10 mouse cellular contexts compared by ENCODE assay signal in genomic region chr19:6492124-6492523, GRCm38 (mm10). TPM values are rescaled to one million over a fixed set of nuclear protein-coding genes. Genes with fewer than 3 reads are reported as not detected.
DNase-seq lines count a peak whose midpoint lies in the region; ATAC-seq lines count a peak whose summit lies in the region.
"Had no signal": no experiment of that assay in that cellular context is flagged by ENCODE, and none has a peak within 500 bp of the region (broad histone marks: within the 10 kb centered on the region; RNA-seq: fewer than 3 reads in every experiment).

No protein-coding gene starts in this region.

- no peak overlapping the region for H3K4me2 ChIP-seq in hindbrain, embryonic 12.5 days (replicated peaks)
- H3K4me2 ChIP-seq in embryonic facial prominence, embryonic 14.5 days (ENCODE audit: low read depth, low read length): no peak overlapping the region

- H3K27me3 ChIP-seq in hindbrain, embryonic 10.5 days (ENCODE audit: insufficient read depth, poor library complexity, severe bottlenecking): peaks cover 83% of the 10 kb centered on the region
- H3K27me3 ChIP-seq in hindbrain, embryonic 12.5 days: peaks cover 29% of the 10 kb centered on the region
- H3K27me3 ChIP-seq in embryonic facial prominence, embryonic 14.5 days (replicated peaks; ENCODE audit: control insufficient read depth, insufficient read depth, low read length): peaks cover 40% of the 10 kb centered on the region

- peak overlapping the region; percentile 50; the same call in 1 of the 2 replicates for H3K27ac ChIP-seq in hindbrain, embryonic 10.5 days
- no peak overlapping the region for H3K27ac ChIP-seq in hindbrain, embryonic 12.5 days
- no peak overlapping the region for H3K27ac ChIP-seq in embryonic facial prominence, embryonic 14.5 days (replicated peaks; ENCODE audit: low read depth, low read length)

- no peaks in the 10 kb centered on the region for H3K9me3 ChIP-seq in hindbrain, embryonic 10.5 days
- no peaks in the 10 kb centered on the region for H3K9me3 ChIP-seq in hindbrain, embryonic 12.5 days (replicated peaks)
- H3K9me3 ChIP-seq in embryonic facial prominence, embryonic 14.5 days (ENCODE audit: control insufficient read depth, low read length): no peaks in the 10 kb centered on the region
- H3K9me3 ChIP-seq: G1E had no signal

- peak; percentile 73 for DNase-seq in hindbrain, embryonic 10.5 days (ENCODE audit: low spot score)
- peak; percentile 95 for DNase-seq in brain, adult 2 months (ENCODE audit: low read depth, low spot score)
- peak; percentile 77 for DNase-seq in embryonic facial prominence, embryonic 14.5 days (ENCODE audit: low spot score)
- peak; percentile 72 to 82 for DNase-seq in heart, postnatal 10 days
- DNase-seq in layer of hippocampus, adult 9-10 months (ENCODE audit: low spot score): peak; percentile 81
- peak; percentile 48 for DNase-seq in lung, postnatal 25 days (ENCODE audit: low spot score)
- peak; percentile 72 to 77 for DNase-seq in right cerebral cortex, postnatal 36 days (ENCODE audit: low spot score in 2 of 2)

- no peak for ATAC-seq in hindbrain, embryonic 12.5 days (ENCODE audit: low FRiP score)
- ATAC-seq in embryonic facial prominence, embryonic 14.5 days (ENCODE audit: low read depth): no peak

- peaks cover 59% of the 10 kb centered on the region for H3K4me1 ChIP-seq in hindbrain, embryonic 10.5 days (replicated peaks)
- peaks cover 43% of the 10 kb centered on the region for H3K4me1 ChIP-seq in hindbrain, embryonic 12.5 days
- H3K4me1 ChIP-seq in embryonic facial prominence, embryonic 14.5 days (ENCODE audit: control insufficient read depth, insufficient read depth, low read length): no peaks in the 10 kb centered on the region

- H3K9ac ChIP-seq in hindbrain, embryonic 12.5 days: no peak overlapping the region
- H3K9ac ChIP-seq in embryonic facial prominence, embryonic 14.5 days (ENCODE audit: low read depth, low read length): no peak overlapping the region

- no peaks in the 10 kb centered on the region for H3K36me3 ChIP-seq in hindbrain, embryonic 10.5 days
- no peaks in the 10 kb centered on the region for H3K36me3 ChIP-seq in hindbrain, embryonic 12.5 days
- no peaks in the 10 kb centered on the region for H3K36me3 ChIP-seq in embryonic facial prominence, embryonic 14.5 days (ENCODE audit: control insufficient read depth, insufficient read depth, low read length)
- H3K36me3 ChIP-seq: G1E had no signal

- no peak overlapping the region for H3K4me3 ChIP-seq in hindbrain, embryonic 10.5 days
- H3K4me3 ChIP-seq in hindbrain, embryonic 12.5 days: no peak overlapping the region
- no peak overlapping the region for H3K4me3 ChIP-seq in embryonic facial prominence, embryonic 14.5 days (ENCODE audit: low read depth, low read length)

- 24% methylated on average over 12 of the region's 12 CpGs for WGBS in hindbrain, embryonic 10.5 days
- WGBS in hindbrain, embryonic 12.5 days: 22% methylated on average over 12 of the region's 12 CpGs
- 18% methylated on average over 12 of the region's 12 CpGs for WGBS in embryonic facial prominence, embryonic 14.5 days

- intact Hi-C loops in heart, postnatal 10 days (cut with DNase I): no loop called here

RNA-seq across cellular contexts. Expression of gene Slc22a12, which starts 50.7 kb away (rescaled TPM):
- polyA plus RNA-seq in hindbrain, embryonic 10.5 days (2016; fragmentation: Nextera tagmentation; extraction: Ambion mirVana): not detected in 2 replicates
- not detected in 2 replicates for polyA plus RNA-seq in hindbrain, embryonic 12.5 days (2016; fragmentation: Nextera tagmentation; extraction: Ambion mirVana)
- not detected in 2 replicates for polyA plus RNA-seq in embryonic facial prominence, embryonic 14.5 days (2014; fragmentation: Nextera tagmentation; extraction: Ambion mirVana)
- total RNA-seq in heart, postnatal 10 days (2021): not detected
- total RNA-seq: G1E had no signal
- polyA plus RNA-seq: G1E; stomach, embryonic 16.5 days had no signal
